Mouse (Mus musculus) ES-CJ7 (cell line): Measurements from ENCODE around the gene Gna12.

Experiments used
- DNase-seq: peaks from one replicate; pipeline ENCODE4 v3.0.0; 2011; ENCODE audit warnings: low read depth, low spot score

Gene Gna12

DNA sequence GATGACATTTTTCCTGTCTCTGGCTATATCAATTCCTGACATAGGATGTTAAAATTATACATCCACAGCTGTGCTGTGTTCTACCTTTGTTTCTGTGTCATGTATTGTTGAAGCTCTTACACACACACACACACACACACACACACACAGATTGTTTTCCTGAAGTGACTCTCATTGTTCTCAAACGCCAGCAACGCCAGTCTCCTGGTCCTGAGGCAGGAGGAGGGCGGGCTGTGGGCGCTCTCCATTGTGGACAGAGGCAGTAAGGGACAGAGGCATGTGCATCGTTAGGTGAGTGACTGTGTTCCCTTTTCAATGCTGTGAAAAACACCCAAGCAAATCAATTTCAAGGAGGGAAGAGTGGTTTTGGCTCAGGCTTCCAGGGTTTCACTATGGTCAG lies 77.0 kb downstream of the Gna12 start:
- no peak for DNase-seq

DNA sequence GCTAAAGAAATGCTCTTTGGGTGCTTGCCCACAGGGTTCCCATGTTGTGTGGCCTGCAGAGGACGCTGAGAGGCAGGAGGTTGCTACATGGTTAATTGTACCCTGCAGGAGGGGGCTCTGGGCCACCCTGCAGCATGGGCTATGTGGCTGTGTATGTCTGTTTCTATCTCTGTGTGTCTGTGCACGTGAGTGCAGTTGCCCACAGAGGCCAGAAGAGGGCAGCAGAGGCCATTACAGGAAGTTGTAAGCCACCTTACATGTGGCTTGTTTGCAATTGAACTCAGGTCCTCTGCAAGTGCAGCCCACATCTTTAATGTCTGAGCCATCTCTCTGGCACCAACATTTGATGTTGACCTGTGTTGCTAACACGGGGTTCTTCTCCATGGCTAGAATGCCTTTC lies 77.6 kb downstream of the Gna12 start:
- DNase-seq = peak; percentile 47

DNA sequence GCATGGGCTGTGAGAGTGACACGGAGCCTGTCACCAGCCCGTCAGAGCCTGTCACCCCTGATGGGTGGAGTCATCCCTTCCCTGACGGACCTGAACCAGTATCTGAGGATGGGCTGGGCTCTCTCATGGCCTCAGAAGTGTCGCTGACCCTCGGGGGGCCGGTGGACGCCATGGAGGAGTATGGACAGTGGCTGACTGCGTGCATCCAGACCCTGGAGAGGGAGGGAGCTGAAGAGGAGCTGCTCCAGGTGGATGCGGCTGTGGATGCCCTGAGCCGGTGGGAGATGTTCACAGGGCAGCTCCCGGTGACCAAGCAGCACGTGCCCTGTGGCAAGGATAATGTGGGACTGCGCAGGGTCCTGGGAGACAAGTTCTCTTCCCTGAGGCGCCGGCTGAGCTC lies 78.2 kb downstream of the Gna12 start:
- DNase-seq = no peak

DNA sequence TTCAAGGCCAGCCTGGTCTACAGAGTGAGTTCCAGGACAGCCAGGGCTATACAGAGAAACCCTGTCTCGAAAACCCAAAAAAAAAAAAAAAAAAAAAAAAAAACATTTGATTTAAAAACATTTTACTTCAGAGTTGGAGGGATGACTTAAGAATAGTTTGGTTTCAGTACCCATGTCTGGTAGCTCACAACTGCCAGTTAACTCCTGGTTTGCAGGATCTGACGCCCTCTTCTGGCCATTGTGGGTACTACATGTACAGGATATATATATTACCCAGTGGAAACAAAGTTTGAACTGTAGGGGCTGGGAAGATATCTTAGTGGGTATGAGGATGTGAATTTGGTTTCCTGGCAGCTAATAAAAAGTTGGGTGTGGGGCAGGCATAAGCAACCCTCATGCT lies 79.3 kb downstream of the Gna12 start:
- peak; percentile 54 for DNase-seq

DNA sequence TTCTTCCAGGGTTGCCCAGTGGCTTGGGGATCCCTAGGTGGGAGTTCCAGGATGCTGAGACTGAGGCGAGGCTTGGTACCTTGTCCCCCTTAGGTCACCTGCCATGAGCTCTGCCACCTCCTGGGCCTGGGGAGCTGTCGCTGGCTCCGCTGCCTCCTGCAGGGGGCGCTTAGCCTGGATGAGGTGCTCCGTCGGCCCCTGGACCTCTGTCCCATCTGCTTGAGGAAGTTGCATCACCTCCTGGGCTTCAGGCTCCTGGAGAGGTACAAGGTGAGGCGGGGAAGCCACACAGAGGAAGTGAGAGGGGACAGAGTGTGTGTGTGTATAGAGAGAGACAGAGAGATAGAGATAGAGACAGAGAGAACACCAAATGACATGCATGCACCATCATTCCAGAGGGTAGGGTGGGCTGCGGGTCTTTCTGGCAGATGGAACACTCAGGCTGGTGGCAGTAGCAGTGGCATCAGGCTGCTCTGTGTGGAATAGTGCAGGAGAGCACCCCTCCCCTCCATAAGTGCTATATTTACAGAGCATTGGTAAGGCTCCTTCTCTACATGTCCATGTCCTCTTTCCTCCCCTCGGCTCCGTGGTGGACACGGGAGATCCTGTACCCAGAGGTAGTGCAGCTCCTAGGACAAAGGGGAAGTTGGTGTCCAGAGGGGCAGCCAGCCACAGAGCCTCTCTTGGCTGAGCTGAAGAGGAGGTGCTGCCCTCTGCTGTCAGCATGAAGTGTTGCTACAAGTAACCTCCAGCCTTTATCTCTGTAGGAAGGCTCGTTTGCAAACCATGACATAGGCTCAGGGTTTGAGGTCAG lies 81.0 kb downstream of the Gna12 start:
- peak; percentile 83 for DNase-seq

DNA sequence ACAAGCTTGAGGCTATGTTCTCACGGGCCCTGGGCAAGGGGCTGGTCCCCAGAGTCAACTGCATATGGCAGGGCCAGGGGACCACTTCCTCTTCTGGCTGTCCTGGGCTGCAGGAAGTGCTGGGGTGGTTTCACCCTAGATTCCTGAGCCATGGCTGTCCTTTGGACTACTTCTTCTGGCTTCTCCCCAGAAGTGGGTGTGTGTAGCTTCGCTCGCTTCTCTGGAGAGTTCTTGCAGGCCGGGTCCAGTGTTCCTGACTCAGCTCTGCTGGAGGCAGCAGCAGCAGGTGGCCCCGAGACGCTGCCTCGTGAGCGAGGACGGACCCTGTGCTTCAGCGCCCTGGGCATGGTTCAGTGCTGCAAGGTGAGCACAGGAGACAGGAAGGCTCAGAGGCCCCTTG lies 81.8 kb downstream of the Gna12 start:
- DNase-seq = no peak

DNA sequence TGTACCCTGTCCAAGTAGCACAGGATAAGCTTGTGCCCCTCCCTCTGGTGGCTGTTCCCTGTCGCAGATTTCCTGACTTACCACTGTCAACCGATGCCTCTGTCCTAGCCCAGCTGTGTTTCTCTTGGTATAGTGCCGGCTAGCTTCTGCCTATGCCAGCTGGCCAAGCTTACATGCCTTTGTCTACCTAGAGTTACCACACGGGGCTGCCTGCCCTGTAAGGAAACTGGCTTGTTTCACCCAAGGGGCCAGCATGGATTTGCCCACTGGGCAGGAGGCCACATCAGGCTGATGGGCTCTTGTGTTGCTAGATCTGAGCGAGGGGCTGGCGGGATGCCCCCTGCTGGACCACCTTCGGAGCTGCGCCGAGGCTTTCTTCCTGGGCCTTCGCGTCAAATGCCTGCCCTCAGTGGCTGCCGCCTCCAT lies 86.5 kb downstream of the Gna12 start:
- peak; percentile 58 for DNase-seq

DNA sequence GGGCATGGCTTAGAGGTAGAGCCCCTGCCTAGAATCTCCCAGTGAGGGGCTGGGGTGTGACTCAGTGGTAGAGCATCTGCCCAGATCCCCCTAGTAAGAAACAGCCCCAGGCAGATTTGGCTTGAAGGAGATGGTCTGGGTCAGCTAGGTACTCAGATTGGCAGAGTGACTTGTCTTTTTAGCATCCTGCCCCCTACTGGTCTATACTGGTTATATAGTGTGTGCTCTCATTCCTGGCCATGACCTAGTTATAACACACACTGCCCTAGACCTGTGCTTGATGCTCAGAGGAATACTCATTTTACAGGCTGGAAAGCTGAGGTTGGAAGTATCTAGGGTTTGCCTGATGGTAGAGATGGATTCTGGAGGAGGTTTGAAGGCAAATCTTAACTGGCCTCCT lies 88.4 kb downstream of the Gna12 start:
- peak; percentile 51 for DNase-seq

- DNase-seq = no peak
Observed at GRCm38 (mm10) chr5:140741040-140741439, 89.2 kb downstream of the Gna12 start.

GRCm38 (mm10) chr5:140739813-140740212 lies 90.4 kb downstream of the Gna12 start:
- no peak for DNase-seq

DNA sequence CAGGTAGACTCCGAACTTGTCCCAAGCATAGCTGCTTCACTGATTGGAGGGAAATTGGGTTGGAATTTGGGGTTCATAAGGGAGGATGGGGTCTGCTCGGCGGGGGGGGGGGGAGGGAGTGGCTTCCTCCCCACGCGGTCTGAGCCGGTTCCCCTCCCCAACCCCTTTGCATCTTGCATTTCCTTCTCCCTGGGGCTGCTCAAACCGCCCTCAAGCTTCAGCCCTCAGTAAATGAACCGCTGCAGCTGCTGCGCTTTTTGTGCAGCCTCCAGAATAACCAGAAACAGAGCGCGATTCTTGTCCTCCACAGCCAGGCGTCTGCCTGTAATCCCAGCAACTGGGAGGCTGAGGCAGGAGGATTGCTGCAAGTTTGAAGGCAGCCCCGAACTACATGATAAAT lies 94.1 kb downstream of the Gna12 start:
- DNase-seq = peak; percentile 54

DNA sequence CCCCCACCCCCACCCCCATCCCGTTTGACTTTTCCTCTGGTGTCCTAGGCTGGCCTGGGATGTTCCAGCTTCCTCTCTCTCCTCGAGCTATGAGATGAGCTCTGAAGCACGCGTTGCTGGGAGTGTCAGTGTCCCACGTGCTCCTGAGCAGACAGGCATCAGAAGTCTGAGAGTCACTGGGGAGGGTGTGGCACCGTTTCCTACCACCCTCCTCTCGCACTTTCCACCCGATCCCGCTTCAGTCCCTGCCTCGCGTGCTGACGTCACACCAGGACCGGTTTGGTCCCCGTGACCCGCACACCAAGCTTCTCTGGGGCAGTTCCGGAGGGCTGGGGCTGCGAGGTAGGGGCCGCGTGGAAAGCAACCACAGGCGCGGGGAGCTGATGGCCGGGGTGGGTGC lies 94.9 kb downstream of the Gna12 start:
- peak; percentile 87 for DNase-seq

GRCm38 (mm10) chr5:140733336-140733735 lies 96.9 kb downstream of the Gna12 start:
- DNase-seq = no peak

DNA sequence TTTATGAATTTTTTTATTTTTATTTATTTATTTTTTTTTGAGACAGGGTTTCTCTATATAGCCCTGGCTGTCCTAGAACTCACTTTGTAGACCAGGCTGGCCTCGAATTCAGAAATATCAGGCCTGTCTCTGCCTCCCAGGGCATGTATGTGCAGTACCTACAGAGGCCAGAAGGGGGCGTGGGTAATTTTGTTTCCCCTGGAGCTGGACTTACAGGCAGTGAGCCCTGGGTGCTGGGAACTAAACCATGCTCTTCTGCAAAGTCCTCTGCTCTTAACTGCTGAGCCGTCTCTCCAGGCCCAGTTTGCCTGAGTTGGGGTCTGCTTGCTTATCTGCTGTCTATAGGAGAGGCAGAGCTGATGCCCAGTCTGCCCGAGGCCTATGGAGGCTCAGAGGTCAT lies 98.0 kb downstream of the Gna12 start:
- peak; percentile 71 for DNase-seq

- DNase-seq = no peak
Observed at GRCm38 (mm10) chr5:140731040-140731797, 99.0 kb downstream of the Gna12 start.

GRCm38 (mm10) chr5:140726946-140727740 lies 103.1 kb downstream of the Gna12 start:
- DNase-seq = no peak

GRCm38 (mm10) chr5:140726062-140726839 lies 104.0 kb downstream of the Gna12 start:
- no peak for DNase-seq

DNA sequence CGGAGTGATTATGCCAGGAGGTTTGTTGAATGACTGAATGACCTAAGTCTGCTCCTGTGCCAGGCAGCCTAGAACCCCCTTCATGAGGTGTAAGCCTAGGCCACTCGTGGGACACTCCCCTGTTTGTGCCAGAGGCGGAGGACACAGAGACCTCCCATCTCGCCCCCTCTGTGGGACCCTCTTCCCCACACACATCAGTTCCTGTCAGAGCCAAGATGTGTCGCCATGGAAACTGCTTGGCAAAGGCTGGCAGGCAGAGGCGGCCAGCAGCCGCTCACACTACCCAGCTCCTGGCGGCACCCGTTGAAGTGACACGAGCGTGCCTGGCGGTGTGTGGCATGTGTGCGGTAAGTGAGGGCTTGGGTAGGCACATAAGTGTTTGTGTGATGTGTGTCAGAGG lies 106.4 kb downstream of the Gna12 start, which contains the start of gene Amz1:
Gene Amz1 (plus strand): TSS at position 306 of the 400 bp plus-strand sequence.
- DNase-seq = no peak

DNA sequence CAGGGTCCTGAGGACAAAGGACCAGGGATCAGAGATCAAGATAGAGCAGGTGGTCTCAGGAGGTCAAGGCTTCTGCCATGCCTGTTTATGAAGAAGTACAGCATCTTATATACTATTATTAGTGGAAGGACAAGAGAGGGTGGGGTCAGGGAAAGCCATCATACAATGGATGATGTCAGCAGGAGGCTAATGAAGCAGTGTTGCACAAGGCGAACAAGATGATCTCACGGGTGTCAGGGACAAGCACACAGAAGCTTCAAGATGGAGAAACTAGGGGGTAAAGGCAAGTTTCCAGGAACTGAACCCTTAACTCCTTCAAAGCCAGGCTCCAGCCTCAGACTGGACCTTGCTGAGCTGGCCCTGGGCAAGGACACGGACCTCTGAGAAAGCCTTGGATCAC lies 108.1 kb downstream of the Gna12 start:
- DNase-seq = no peak

DNA sequence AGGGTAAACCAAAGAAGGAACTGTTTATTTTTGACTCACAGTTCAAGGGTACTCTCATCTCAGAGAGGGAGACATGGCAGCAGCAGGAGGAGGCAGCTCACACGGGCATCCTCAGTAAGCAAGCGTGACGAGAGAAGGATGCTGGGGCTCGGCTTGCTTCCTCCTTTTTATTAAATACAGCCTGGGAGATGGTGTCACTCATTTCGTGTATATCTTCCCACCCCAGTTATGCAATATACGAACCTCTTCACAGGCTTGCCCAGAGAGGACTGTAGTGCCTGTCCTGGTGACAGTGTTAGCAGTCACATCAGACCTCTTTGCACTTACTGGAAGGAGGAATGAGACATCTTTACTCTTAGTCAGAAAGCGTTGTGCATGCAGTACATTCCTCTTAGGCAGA lies 109.5 kb downstream of the Gna12 start:
- DNase-seq = no peak

DNA sequence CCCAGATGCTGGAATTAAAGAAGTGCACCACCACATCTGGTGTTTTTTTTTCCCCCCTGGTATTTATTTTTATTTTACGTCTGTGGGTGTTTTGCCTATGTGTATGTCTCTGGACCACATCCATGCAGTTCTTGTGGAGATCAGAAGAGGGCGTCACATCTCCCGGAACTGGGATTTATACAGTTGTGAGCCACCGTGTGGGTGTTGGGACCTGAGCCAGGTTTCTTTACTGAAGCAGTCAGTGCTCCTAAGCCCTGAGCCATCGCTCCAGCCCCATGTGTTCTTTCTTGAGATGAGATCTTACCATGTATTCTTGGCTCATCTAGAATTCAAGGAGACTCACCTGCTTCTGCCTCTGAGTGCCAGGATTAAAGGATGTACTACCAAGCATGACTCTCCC lies 119.2 kb downstream of the Gna12 start:
- DNase-seq = no peak
